Mouse (Mus musculus): ENCODE results near the gene Pagr1b. TPM values are rescaled to one million over a fixed set of nuclear protein-coding genes. Genes with fewer than 3 reads are reported as not detected.

Gene Pagr1b
- polyA plus RNA-seq, 1 experiment: not detected

GRCm38 (mm10) chr7:126984667-126985444 is 31.4 kb downstream of the Pagr1b start:
- Histone ChIP-seq H3K4me1 (ENCODE audit: control insufficient read depth) (peaks cover 8% of the 10 kb centered on the region), H3K36me3 (ENCODE audit: control insufficient read depth) (peaks cover 17% of the 10 kb centered on the region), H3K27me3 (ENCODE audit: control insufficient read depth) (no peaks in the 10 kb centered on the region), H3K4me3 (replicated peaks) (no peak overlapping the region), H3K9me3 (ENCODE audit: control insufficient read depth, low read length) (no peaks in the 10 kb centered on the region)
- TF ChIP-seq TAL1 (IDR thresholded peaks at IDR 0.05; ENCODE audit: low read length): no peak

GRCm38 (mm10) chr7:126983113-126983512 is 33.2 kb downstream of the Pagr1b start:
- no peaks in the 10 kb centered on the region for H3K9me3 ChIP-seq (ENCODE audit: control insufficient read depth, low read length)
- no peak for TF ChIP-seq TAL1 (IDR thresholded peaks at IDR 0.05; ENCODE audit: low read length)
- TF ChIP-seq GATA1 (IDR thresholded peaks at IDR 0.05; ENCODE audit: low read length): no peak
- H3K36me3 ChIP-seq (ENCODE audit: control insufficient read depth): peaks cover 34% of the 10 kb centered on the region
- peaks cover 26% of the 10 kb centered on the region for H3K4me1 ChIP-seq (ENCODE audit: control insufficient read depth)
- H3K27me3 ChIP-seq (ENCODE audit: control insufficient read depth): no peaks in the 10 kb centered on the region
- H3K4me3 ChIP-seq (replicated peaks): no peak overlapping the region

GRCm38 (mm10) chr7:126982054-126982453 is 34.2 kb downstream of the Pagr1b start:
- H3K4me3 ChIP-seq (replicated peaks): no peak overlapping the region
- H3K9me3 ChIP-seq (ENCODE audit: control insufficient read depth, low read length): no peaks in the 10 kb centered on the region
- H3K4me1 ChIP-seq (ENCODE audit: control insufficient read depth): peaks cover 36% of the 10 kb centered on the region
- no peaks in the 10 kb centered on the region for H3K27me3 ChIP-seq (ENCODE audit: control insufficient read depth)
- peaks cover 40% of the 10 kb centered on the region for H3K36me3 ChIP-seq (ENCODE audit: control insufficient read depth)
- no peak for TF ChIP-seq TAL1 (IDR thresholded peaks at IDR 0.05; ENCODE audit: low read length)

- Histone ChIP-seq H3K27me3 (ENCODE audit: control insufficient read depth) (no peaks in the 10 kb centered on the region), H3K4me3 (replicated peaks) (no peak overlapping the region), H3K9me3 (ENCODE audit: control insufficient read depth, low read length) (no peaks in the 10 kb centered on the region), H3K4me1 (ENCODE audit: control insufficient read depth) (peaks cover 40% of the 10 kb centered on the region), H3K36me3 (ENCODE audit: control insufficient read depth) (peaks cover 40% of the 10 kb centered on the region)
- TF ChIP-seq TAL1 (IDR thresholded peaks at IDR 0.05; ENCODE audit: low read length) (no peak), GATA1 (IDR thresholded peaks at IDR 0.05; ENCODE audit: low read length) (no peak)
Observed at GRCm38 (mm10) chr7:126981601-126982000, 34.7 kb downstream of the Pagr1b start.

- Histone ChIP-seq H3K4me3 (replicated peaks) (peak overlapping the region; percentile 15), H3K36me3 (ENCODE audit: control insufficient read depth) (peaks cover 40% of the 10 kb centered on the region), H3K4me1 (ENCODE audit: control insufficient read depth) (peaks cover 53% of the 10 kb centered on the region), H3K27me3 (ENCODE audit: control insufficient read depth) (0 out of 2 replicates have a peak, but pooled peaks cover 2% of the 10 kb centered on the region), H3K9me3 (ENCODE audit: control insufficient read depth, low read length) (no peaks in the 10 kb centered on the region)
- TF ChIP-seq TAL1 (IDR thresholded peaks at IDR 0.05; ENCODE audit: low read length) (no peak), GATA1 (IDR thresholded peaks at IDR 0.05; ENCODE audit: low read length) (no peak)
Observed at GRCm38 (mm10) chr7:126978841-126979240, 37.4 kb downstream of the Pagr1b start.

GRCm38 (mm10) chr7:126976878-126977459 is 39.3 kb downstream of the Pagr1b start:
- Histone ChIP-seq H3K4me1 (ENCODE audit: control insufficient read depth) (peaks cover 53% of the 10 kb centered on the region), H3K9me3 (ENCODE audit: control insufficient read depth, low read length) (no peaks in the 10 kb centered on the region), H3K36me3 (ENCODE audit: control insufficient read depth) (peaks cover 40% of the 10 kb centered on the region), H3K4me3 (replicated peaks) (peak overlapping the region; percentile 79), H3K27me3 (ENCODE audit: control insufficient read depth) (0 out of 2 replicates have a peak, but pooled peaks cover 4% of the 10 kb centered on the region)
- no peak for TF ChIP-seq TAL1 (IDR thresholded peaks at IDR 0.05; ENCODE audit: low read length)
- peak; percentile 70 for TF ChIP-seq GATA1 (IDR thresholded peaks at IDR 0.05; ENCODE audit: low read length)

GRCm38 (mm10) chr7:126975950-126976866 is 40.1 kb downstream of the Pagr1b start, which contains the start of gene Cdiptos:
Gene Cdiptos, minus strand, starts transcription at chr7:126976098.
- TF ChIP-seq GATA1 (IDR thresholded peaks at IDR 0.05; ENCODE audit: low read length) (no peak), TAL1 (IDR thresholded peaks at IDR 0.05; ENCODE audit: low read length) (no peak)
- H3K4me3 ChIP-seq (replicated peaks): peak within 1 kb of the TSS; percentile 79
- H3K36me3 ChIP-seq (ENCODE audit: control insufficient read depth): peaks cover 35% of the 10 kb centered on the region
- H3K27me3 ChIP-seq (ENCODE audit: control insufficient read depth): 0 out of 2 replicates have a peak, but pooled peaks cover 4% of the 10 kb centered on the region
- no peaks in the 10 kb centered on the region for H3K9me3 ChIP-seq (ENCODE audit: control insufficient read depth, low read length)
- H3K4me1 ChIP-seq (ENCODE audit: control insufficient read depth): peaks cover 47% of the 10 kb centered on the region

GRCm38 (mm10) chr7:126975893-126975949 is 40.6 kb downstream of the Pagr1b start, which contains the start of gene Cdipt:
Gene Cdipt, plus strand, starts transcription at chr7:126975914.
- Histone ChIP-seq H3K27me3 (ENCODE audit: control insufficient read depth) (0 out of 2 replicates have a peak, but pooled peaks cover 4% of the 10 kb centered on the region), H3K4me3 (replicated peaks) (peak within 1 kb of the TSS; percentile 79), H3K4me1 (ENCODE audit: control insufficient read depth) (peaks cover 47% of the 10 kb centered on the region), H3K9me3 (ENCODE audit: control insufficient read depth, low read length) (no peaks in the 10 kb centered on the region), H3K36me3 (ENCODE audit: control insufficient read depth) (peaks cover 31% of the 10 kb centered on the region)
- no peak for TF ChIP-seq TAL1 (IDR thresholded peaks at IDR 0.05; ENCODE audit: low read length)

GRCm38 (mm10) chr7:126975493-126975892 is 40.8 kb downstream of the Pagr1b start:
- H3K4me3 ChIP-seq (replicated peaks): peak overlapping the region; percentile 79
- H3K4me1 ChIP-seq (ENCODE audit: control insufficient read depth): peaks cover 47% of the 10 kb centered on the region
- H3K27me3 ChIP-seq (ENCODE audit: control insufficient read depth): 0 out of 2 replicates have a peak, but pooled peaks cover 4% of the 10 kb centered on the region
- TF ChIP-seq TAL1 (IDR thresholded peaks at IDR 0.05; ENCODE audit: low read length) (no peak), GATA1 (IDR thresholded peaks at IDR 0.05; ENCODE audit: low read length) (no peak)
- no peaks in the 10 kb centered on the region for H3K9me3 ChIP-seq (ENCODE audit: control insufficient read depth, low read length)
- peaks cover 29% of the 10 kb centered on the region for H3K36me3 ChIP-seq (ENCODE audit: control insufficient read depth)

Measured in erythroblast, embryonic 14.5 days (primary cell).